Mouse (Mus musculus): Measurements from ENCODE around the gene 2900026A02Rik.

DNA sequence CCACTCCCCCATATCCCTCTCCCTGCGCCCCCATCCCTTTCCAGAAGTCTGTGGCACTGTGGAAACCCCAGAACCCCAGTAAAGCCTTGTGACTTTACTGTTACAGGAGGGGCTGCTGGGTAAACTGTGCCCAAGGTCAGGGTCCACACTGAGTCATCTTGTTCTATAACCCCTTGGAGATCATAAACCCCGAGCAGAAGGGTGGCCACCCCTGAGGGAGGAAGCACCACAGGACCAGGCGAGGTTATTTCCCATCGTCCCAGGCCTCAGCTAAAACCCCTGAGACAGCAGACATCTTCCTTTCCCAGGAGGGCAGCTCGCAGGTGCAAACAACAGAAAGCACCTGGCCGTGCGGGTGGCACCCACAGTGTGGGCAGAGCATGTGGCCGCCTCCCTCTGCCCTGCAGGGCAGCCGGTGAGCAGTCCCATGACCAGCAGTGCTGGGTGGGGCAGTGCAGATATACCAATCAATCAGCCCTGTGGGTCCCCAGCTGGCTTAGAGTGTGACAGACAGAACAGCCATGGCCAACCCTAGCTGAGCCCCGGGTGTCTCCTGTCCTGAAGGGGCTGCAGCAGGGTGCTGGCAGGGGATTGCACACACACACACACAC, 49.0 kb downstream of the 2900026A02Rik start:
- TF ChIP-seq CTCF (IDR thresholded peaks at IDR 0.05; ENCODE audit: low read depth, low read length), result no peak
- no peak for TF ChIP-seq POLR2A (IDR thresholded peaks at IDR 0.05; ENCODE audit: extremely low read depth, insufficient read depth, low read length)
